Mouse (Mus musculus) thymus, postnatal 25 days (tissue): ENCODE results near the gene Prkd1.
"Not testable (repeated sequence)": the region's sequence is repeated elsewhere in the genome, so short reads cannot be mapped to it uniquely, and the experiment has no call there.

ENCODE experiments used
- DNase-seq: peaks from one replicate; pipeline ENCODE4 v3.0.0; 2022

The Prkd1 gene

DNA sequence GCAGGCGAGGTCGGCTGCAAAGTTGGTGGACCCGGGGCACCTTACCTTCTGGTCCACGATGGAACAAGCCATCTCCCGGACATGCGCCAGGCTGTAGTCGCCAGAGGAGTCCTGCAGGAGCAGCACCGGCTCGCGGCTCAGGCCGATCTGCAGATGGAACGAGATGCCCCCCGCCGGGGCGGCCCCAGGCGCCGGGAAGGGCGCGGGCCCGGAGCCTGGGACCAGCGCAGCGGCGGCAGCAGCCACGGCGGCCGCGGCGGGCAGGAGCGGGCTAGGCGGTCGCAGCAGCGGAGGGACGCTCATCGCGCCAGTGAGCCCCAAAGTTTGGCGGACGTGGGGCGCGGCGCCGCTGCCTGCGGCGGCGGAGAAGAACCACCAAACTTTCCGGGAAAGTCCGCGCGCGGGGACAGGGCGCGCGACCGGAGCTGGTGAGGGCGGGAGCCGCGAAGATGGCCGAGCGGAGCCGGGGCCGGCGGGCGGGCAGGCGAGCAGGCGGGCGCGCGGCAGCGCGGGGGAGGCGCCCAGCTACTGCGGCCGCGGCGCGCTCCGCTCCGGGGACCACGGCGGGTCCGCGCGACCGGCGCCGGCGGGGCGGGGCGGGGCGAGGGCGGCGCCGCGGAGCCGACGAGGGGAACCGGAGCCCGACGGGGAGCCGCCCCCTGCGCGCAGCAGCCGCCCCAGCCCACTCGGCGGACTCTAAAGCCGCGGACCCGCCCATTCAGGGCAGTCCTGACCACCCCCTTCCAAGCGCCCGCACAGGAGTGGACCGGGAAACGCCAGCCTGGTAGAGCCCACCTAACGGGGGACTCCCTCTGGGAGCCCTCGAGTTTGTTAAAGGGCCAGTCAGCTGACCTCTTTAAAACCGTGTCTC is at the start of gene Prkd1:
TSS of gene Prkd1 (minus strand) at position 428 of the 871 bp plus-strand sequence.
- DNase-seq: no peak

DNA sequence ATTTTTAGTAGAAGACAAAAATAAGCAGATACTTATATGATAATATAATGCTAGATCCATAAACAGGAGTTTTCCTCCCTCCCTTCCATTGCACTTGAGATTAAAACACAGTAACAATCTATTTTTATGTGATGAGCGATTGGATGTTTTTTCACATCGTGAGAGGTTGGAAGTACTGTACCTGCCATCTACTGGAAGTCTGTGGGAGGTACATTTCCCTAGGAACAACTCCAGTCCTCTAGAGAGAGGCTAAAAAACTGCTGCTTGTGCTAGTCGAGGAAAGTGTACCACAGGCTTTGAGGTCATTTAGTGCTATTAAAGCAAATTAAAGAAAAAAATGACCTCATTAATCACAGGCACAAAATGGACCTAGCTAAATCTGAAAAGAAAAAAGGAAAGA is 48.6 kb upstream of the Prkd1 start:
- no peak for DNase-seq

DNA sequence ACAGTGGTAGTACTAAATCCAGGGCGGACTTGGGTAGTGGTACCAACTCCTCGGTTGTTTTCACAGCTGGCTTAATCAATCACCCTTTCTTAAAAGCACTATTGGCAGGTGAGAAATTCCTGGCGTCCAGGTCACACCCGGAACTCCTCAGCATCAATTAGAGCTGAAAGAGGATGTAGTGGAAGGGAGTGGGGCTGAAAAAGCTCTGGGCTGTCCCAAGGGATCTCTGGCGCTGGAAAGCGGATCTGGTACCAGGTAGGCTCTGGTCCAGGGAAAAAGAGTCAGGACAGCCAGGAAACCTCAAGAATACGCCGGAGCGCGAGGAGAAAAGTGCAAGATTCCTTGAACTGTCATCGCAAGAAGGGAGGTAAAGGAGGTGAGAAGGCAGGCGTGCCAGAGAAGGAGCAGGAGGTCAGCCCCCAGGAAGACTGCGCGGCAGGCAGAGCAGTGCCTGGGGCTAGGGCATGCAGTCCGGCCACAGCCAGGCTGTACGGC is 675 bp downstream of the Prkd1 start:
- no peak for DNase-seq

DNA sequence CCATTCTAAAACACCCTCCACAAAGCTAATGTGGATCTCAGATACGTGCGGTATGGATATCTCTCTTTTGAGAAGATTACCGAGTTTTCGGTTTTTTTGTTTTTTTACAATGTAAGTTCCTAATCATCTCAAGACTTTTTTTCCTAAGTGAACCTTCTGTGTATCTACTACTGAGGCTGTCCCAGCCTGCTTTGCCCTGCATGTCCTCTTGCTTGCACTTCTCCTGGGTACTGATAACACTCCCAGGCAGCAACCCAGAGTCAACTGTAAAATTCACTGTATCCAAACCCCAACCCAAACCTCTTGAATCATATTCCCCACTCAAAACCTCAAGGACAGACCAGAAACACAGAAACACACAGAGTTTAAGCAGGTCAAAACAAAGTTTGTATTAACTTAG is 2.0 kb downstream of the Prkd1 start:
- no peak for DNase-seq

DNA sequence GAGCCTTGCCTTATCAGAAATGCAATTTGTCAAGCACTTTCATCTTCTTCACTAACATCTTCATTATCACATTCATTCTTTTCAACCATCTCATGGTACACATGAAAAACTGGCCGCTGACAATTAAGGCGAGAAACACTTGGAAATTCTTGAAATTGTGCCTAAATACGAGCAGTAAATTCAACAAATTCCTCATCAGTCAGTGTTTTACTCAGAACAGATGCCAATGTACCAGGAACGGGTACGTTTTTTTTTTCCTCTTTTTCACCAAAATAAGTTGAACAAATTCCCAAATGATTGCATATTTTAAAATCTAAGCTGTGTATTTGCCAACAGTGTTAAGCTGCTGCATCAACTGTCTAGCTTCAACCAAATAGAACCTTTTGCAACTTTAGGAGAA is 6.2 kb downstream of the Prkd1 start:
- DNase-seq: no peak

DNA sequence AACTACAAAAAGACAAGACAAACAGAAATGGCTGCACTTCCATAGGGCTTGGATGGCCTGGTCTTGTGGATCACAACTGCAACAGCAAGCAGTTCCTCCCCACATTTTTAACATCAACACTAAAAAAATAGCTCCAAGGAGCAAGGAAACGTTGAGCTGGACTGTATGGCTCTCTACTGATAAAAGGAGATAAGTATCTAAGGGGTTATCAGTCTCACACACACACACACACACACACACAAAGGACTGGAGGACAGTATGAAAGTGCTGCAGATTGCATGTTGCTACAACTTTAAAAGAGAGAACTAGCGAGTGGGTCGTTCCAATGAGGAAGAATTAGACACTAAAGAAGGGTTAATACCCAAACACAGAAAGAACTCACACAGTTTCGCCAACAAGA is 8.7 kb downstream of the Prkd1 start:
- no peak for DNase-seq

DNA sequence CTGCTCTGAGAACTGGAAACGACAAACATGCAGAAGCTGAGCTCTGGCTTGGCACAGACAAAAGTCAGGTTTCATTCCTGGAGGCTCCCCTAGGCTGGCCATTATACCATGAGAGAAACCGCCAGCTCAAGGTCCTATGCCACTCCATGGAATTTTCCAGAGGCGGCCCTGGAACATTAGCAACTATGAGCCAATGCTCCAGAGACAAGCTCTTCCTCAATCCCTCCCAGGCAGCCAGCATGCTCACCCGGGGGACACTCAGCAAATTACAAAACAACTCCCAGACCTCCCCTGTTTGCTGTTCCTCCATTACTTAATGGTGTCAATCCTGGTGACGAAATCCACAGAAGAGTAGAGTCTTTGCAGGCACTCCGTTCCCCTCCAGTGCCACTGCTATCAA is 14.5 kb downstream of the Prkd1 start:
- no peak for DNase-seq

DNA sequence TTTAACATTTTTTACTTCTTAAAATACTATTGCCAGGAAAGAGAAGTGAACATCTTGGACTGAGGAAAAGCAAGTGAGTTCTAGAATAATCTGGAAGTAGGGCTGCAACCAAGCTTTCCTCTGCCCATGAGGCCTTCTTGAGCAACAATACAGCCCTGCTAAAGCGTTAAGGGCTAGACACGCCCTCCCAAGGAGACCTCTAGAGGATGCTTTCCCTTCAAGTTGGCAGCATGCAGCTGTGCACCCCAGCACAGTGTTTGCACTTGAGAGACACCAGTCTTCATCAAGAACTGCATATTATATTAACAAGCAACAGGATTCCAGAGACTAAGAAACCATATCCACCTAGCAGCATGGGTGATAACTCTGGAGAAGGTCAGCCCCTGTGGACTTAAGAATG is 22.8 kb downstream of the Prkd1 start:
- not testable (repeated sequence) for DNase-seq

DNA sequence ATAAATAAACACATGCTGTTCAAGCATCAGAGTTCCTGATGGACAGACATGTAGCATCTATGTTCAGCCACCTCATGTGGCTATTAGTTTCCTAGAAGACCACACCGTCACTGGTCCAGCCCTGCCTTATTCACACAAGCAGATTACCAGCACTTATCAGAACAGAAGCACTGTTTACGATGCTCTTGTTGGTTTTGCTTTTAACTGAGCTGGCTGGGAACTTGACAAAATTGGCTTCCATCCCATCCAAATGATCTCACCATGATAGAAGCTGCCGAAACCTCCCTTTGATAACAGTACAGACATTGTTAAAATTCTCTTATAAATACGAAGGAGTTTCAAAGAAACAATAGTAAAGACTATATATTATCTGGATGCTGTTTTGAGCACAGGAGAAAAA is 24.7 kb downstream of the Prkd1 start:
- no peak for DNase-seq

DNA sequence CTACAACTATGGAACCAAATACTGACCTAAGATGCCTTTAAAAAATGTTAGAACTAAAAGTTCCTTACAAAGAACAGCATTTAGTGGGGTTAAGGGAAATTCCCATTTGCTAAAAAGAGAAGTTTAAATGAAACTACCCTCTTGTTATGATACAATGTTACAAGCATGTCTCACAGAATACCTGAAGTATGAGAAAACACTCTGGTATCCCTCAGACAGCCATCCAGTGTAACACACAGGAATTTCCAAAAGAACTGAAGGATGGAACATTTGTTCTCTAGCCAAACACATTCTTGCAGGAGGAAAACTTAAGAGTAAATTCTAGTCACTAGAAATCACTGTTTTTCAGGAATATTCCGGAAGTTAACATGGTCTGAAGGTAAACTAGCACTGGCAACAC is 33.0 kb downstream of the Prkd1 start:
- DNase-seq: no peak

DNA sequence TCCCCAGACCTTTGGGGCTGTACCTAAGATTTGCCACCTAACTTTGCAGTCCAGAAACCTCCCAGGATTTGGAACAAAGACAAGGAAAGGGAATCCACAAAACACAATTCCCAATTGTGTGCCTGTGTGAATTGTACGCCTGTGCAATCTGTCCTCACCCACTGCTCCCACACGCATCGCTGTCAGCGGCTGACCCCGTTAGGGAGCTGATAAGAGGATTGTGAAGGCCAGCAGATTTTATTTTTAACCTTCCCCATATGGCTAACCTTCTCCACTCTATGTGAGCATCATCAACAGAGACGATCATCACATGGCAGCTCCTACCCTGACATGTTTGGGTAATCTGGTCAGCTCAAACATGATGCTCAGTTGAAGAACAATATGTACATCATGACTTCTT is 34.6 kb downstream of the Prkd1 start:
- DNase-seq: no peak

DNA sequence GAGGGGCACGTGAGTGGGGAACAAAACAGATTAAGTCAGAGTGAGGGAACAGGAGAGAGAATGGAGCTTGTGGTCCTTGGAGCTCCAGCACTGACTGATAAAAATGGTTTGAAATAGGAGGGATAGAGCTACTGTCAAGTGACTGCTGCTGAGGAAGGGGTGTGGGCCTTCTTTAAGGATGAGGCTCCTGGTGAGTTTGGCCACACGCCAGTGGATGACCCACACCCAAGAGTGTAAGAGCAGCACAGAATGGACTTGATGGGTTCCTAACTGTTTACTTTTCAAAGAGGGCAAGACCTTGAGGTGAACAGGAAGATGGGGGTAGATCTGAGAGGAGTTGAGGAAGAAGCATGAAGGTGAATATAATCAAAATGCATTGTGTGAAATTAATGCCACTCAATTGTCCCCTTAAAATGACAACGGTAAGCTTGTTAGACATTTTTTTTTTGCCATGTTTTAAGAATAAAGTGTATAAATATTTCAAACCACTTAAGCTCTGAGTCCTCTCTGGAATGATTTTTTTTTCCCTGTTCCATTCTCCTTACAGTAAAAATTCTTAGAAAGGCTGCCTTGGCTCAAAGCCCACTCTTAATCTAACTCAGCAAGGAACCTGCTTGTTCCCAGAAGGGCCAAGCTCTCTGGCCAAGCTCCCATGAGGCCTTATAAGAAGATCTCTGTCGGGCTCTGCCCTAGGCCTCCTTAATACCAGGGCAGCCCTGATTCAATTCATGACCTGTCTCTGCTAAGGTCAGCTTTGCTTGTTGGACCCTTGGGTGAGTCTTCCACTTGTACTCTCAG is 42.0 kb downstream of the Prkd1 start:
- DNase-seq: no peak

DNA sequence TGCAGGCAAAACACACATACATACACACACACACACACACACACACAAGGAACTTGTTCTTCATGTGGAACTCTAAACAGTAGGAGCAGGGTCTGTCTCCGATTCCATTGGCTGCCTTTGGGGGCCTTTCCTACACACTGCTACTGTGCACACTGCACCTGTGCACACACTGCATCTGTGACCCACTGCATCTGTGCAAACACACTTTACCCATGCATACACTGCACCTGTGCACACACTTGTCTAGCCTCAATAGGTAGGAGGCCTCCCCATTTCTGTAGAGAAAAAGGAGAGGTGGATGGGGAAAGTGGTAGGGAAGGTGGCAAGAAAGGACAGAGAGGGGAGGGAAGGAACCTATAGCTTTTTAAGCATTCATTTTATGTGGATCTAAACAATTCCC is 49.5 kb downstream of the Prkd1 start:
- no peak for DNase-seq

DNA sequence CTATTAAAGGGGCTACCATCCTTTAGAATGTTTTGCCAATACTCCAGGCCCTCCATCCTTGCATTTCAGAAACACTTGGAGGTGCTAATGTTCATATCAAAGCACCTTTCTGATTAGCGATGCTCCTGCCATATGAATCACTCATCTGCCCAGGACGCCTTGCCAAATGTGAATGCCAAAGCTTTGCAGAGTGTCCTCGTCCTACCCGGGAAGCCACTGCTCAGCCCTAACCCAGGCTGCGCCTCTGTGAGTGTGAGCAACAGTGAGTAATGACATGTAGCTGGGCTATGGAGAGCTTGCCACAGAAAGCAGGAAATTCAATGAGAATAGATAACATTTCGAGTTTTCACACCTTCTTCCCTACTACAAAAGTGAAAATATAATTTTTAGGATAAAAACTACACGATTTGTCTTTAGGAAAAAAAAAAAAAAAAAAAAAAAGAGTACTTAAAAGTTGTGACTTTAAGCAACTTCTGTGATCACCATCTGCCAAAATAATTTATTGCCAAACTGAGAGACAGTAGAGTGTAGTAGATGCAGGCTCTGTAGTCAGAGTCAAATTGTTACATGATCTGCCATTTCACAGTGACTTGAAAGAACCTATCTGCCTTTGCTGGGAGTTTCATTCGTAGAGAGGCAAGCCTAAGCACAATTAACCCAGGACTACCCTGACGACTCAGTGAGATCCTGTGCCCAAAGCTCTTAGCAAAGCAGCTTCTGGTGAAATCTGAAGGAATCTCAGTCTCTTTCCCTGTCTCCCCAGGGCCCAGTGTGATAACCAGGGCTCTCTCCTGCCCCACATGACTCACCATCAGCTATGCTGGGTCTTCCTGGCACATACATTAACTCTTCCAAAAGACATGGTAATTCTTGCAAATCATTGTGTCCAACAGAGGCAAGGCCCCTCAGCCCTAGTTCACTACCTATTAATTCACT is 50.6 kb downstream of the Prkd1 start:
- DNase-seq: no peak

DNA sequence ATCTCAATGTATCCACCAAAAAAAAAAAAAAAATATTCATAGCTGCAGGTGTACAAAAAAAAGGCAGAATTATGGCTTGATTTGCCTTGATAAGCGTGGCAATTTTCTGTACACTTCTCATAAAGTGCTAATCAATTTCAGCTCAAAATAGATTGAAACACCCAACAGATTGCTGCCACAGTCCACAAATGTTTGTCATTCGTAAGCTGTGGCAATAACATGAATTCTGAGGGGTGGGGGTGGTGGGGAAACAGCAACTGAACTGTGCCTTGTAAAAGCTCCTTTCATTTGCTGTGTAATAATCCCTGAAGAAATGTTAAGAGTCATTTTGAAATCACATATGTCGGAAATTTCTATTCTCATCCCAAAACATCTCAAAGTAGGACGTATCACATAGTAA is 51.4 kb downstream of the Prkd1 start:
- no peak for DNase-seq

DNA sequence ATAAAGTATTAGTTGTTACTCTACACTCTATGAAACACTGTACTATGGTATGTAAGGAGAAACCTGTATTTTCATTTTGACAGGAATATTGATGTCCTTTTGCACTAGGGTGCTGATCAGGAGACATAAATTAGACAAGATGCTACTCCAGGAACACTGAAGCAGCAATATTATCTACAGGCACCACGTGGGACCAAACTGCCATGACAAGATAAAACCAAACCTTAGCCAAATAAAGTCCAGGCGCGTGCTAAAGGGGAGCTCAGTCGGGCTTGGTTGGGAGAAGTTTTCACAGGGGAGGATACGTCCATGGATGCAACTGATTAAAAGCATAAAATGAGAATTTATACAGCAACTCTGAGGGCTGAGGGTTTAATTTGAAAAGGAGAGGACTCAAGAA is 53.1 kb downstream of the Prkd1 start:
- no peak for DNase-seq

DNA sequence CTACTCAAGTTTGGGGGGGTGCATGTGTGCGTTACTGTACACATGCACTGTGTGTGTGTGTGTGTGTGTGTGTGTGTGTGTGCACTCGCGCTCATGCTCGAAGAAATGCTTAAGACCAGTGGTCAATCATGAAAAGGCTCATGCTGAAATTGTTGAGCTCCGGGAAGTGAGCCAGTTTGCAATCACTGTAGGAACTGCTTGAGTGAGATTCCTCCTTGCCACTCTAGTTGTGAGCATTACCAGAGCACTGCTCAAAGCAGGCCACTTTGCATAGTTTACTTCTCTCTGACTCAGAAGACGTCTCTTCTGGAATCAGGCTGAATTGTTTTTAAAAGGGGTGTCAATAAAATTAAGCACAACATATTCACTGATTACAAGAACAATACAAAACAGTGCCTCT is 54.4 kb downstream of the Prkd1 start:
- no peak for DNase-seq

DNA sequence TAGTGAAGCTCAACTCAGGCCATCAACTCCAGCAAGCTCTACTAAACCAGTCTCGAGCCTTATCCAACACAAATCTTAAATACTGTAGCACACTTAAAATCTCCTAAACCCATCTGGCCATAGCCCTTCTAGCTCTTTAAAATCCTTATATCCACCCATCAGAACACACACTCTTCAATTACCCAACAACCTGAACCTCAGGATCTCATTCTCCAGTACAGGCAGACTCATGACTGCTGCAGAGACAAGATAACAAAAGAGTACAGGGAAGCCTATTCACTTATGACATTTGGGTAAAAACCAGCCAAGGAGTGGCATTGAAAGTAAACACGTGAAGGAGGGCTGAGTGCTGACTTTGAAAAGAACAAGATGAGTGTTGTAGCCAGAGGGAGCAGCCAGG is 55.4 kb downstream of the Prkd1 start:
- no peak for DNase-seq

DNA sequence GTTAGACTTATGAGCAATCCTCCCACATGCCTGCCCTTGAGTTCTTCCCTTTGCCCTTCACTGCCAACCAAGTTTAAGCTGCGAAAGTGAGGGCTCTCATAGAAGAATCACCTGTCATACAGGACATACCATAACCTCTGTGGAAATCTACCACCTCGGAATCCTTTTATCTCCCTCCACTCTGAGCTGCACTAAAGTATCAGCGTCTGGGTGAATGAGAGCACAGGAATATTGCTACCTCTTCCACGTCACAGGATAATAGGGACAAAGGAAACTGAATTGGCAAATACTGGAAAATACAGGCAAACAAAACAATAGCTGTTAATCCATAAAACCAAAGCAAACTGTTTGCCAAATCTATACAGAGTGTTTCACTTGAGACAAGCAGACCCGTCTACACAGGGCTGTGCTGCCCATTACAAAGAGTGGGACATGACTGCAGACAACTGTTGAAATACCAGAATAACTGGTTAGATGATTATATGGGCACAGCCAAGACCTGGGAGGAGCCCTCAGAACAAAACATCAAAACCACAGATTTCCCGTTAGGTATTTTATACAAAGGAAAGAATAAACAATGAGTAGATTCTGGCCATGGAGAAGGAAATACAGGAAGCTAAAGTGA is 60.6 kb downstream of the Prkd1 start:
- DNase-seq: no peak

DNA sequence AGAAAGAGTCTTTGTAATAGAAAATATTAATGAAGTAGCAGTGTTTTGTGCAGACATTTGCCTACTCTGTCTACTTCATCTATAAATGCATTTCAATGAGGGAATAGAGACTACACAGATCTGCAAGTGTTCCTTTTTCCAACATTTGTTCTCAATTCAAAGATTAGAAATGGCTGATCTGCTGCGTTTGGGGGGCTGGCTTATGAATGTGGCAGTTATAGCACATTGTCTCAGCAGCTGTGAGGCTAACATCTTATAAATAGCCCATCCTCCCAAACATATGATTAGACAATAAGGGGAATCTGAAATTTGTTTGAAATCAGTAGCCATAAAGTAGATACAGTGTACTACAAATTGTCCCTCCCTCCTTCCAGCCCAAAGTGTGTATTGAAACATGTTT is 83.7 kb downstream of the Prkd1 start:
- DNase-seq: no peak

DNA sequence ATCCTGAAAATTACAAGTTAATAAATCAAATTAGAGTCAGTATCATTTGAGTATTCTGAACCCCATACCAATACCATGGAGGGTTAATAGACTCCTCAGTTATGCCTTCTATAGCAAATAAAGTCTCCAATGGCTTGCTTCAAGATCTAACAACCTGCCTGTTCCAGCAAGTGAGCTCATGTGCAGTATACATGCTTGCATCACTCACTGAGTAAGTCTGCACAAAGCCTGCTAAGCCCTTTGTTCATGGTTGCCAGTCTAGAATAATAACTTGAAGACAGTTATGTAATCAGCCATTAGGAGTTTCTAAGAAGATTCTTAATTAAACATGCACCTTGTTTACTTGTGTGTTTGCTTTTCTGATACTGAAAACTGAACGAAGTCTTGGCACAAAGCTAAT is 88.4 kb downstream of the Prkd1 start:
- no peak for DNase-seq

DNA sequence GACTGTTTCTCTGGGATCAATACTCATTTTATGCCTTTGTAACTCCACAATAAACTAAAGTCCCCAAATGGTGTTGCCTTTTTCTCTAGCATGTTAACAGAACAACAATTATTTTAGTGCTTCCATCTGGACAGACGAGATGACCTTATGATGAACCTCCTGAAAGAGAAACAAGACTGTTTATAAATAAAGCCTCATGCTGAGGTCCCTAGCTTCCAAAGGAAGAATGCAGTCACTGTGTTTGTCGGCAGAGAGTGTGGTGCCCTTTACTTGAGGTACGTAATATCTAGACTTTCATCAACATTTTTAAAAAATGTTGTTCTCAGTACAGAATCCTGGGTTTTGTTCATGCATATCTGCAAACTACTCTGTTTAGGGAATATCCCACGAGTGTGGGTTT is 90.7 kb downstream of the Prkd1 start:
- no peak for DNase-seq

DNA sequence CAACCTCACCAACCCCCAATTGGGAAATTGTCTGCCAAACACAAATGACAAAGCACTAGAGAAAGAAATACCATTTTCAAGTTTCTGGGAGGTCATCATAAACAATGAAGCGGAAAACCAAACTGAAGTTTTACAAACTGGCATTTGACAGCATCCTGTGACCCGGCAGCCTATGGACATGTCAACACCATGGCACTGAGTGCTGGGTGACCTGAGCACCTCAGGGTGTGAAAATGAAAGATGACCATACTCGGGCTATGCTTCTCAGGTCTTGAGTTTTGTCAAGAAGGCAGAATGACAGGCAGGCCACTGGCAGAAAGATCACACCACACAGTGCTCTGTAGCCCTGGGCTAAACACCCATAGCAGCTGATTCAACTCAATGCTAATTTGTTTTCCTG is 94.7 kb downstream of the Prkd1 start:
- no peak for DNase-seq
